Mouse (Mus musculus): Measurements from ENCODE around the gene Gm16223.

Gene Gm16223

DNA sequence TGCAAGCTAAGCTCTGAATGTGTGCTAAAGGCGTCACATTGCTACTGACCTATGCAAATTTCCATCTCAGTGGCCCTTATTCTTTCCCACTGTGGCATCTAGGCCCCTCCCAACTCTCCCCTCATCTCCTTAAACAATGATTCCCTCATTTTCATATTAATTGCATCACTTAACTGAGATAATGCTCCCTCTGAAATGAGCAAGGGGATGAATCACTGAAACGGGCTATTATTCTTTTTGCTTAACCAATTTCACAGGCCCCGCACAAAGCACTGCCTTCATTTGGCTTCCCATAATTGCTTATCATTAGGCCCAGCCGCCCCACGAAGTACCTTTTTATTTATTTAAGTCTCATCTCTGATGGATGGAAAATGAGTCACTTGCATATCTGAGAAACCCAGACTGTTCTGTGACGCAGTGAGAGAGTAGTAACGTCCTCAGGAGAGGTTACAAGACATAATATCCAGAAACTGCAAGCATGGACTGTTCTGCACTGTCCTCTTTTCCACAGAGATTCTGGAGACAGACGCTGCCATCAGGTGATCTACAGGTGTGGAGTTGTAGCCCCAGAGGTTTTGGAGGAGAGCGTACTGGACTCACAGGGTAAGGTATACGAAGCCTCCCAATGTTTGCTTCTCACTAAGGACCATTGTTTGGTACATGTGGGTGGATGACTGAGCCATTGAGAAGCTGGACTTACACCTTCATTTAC, at the start of gene Gm16223:
TSS of gene Gm16223 (plus strand) at position 485 of the 712 bp plus-strand sequence.
- DNase-seq (ENCODE audit: low spot score in 2 of 2), result no peak

DNA sequence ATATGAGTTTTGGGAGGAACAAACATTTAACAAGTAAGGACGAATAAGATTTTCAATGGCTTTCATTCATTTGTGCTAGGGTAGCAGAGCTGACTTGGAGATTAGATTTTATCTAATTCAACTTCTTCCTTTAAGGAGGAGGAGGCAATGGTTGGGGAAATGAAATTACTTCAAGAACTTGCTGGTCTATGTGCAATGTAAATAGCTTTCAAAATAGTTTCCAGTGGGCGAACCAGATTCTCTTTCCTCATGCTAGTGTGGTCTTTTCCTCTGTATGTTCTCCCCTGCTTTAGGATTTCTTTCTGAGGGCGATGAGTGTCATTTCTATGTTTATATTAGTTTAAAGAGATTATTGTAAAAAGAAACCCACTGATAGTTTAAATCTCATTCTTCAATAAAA, 45.7 kb upstream of the Gm16223 start:
- no peak for DNase-seq (ENCODE audit: low spot score in 2 of 2)

DNA sequence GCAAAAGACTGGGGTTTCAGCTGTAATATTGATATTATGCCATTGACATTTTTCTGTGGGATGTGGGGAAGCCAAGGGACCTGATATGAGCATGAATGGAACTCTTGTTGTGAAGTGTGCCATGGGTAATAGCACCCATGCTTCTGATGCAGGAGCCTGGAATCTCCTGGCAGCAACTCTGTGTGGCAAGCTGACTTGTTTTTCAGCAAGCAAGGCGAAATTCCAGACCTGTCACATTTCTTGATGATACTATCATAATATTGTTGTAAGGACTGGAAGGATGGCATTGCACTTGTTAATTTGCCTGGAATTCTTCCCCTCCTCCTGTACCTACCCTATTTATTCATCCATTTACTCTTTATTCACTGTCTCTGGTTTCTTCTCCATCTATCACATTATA, 44.2 kb upstream of the Gm16223 start:
- no peak for DNase-seq (ENCODE audit: low spot score in 2 of 2)

DNA sequence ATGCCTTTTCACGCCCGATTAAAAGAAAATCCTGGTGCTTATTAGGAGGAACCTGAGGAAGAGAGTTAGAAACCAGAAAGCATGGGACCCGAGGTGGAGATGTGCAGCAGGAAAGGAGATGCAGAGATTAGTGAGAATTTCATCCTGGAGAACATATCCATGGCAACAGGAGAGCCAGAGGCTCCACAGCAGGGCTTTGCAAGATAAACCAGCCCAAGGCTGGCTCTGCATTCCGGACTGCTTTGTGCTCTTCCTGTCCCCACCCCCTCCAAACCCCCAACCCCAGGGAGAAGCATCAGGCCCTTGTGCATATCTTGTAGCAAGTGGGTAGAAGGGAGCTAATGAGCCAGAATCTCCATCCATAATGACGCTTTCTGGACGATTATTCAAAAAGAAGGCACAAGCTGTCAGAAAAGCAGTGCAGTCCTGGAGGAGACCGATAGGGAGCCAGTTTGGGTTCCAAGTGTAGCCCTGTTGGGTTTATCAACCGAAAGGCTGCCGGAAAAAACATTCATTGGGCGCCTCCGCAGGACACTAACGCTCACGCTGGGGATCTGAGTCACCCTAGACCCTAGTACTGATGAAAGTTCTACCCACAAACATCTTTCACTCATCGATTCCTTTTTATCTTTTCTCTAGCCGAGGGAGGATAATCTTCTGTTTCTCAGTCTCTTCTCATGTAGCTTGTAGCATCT, 31.2 kb upstream of the Gm16223 start:
- no peak for DNase-seq (ENCODE audit: low spot score in 2 of 2)

DNA sequence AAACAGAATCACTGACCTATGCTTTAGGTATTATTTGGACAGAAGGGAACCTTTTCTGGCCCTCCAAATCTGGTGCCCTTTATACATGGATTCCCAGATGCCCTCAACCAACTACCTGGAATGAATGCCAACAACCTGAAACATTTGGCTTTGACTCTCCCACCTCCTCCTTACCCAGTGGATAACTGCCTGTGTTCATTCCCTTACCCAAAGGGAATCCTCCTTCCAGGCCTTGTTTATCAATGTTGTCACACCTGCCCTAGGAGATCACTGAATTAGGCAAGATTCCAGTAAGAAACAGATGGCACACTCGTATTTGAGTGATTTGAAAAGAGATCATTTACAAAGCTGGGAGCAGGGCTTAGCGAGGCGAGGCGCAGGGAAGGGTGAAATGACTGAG, 13.1 kb upstream of the Gm16223 start:
- DNase-seq (ENCODE audit: low spot score in 2 of 2), result no peak

DNA sequence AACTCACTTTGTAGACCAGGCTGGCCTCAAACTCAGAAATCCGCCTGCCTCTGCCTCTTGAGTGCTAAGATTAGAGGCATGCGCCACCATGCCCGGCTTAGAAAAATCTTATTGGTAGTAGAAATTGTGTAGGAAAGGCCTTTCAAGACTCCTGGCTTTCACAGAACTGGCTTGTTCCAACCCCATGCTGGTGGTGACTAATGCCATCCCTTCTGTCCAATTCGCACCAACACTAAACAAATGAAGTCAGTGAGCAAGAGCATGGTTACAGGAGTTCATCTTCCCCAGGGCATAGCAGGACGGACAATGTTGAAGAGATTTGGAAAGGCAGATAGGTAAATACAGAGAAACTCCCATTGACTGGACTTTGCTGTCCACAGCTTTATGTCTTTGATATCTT, 12.6 kb upstream of the Gm16223 start:
- no peak for DNase-seq (ENCODE audit: low spot score in 2 of 2)

DNA sequence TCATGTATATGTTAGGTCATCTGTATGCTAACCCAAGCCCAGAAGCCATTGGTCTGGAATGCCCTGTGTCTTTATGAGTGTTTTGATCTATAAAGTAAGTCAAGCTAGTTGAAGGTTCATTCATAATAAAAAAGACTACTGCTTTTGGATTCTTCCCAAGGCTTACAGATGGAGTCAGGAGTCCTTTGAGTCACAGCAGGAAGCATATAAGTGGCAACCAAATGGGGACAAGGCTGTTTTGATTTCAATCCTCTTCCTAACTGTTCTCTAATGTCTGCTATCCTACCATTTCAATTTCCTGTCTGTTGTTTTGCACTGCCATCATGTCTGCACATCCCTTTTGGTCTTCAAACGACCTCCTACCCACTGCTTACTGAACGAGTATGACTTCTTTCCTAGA, 2.7 kb upstream of the Gm16223 start:
- DNase-seq (ENCODE audit: low spot score in 2 of 2), result no peak

DNA sequence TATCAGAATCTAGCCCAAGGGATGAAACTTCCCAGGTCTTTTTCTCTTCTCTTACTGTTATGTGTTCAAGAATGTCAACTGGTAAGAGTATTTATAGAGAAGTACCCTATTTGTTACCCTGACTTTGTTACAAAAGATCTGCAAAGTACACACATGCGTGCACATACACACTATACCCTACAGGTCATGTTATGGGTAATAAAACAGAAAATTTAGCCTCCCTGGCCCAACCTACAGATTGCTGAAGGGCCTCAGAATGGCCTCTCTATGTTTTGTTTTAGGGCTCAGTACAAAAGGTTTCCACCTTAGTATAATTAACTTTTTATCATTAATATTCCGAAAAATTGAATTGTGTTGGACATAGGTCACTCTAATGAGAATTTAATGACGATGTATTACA, 685 bp upstream of the Gm16223 start:
- DNase-seq (ENCODE audit: low spot score in 2 of 2), result no peak

DNA sequence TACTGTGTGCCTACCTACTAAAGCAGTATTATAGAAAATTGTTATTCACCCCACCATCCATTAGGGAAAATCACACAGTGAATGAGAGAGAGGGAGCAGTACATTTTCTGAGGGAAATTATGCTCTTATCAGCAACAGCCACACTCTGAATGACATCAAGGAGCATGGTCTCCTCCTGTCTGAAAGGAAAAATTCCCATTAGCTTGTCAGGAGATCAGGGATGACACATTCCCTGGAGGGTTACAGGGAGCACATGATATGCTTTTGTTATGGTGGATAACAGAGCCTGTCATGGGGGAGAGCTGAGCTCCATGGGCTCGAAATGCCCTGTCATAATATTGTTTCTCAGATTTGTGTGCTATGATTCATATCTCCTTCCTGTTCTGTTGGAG, 424 bp downstream of the Gm16223 start:
- DNase-seq (ENCODE audit: low spot score in 2 of 2), result no peak

DNA sequence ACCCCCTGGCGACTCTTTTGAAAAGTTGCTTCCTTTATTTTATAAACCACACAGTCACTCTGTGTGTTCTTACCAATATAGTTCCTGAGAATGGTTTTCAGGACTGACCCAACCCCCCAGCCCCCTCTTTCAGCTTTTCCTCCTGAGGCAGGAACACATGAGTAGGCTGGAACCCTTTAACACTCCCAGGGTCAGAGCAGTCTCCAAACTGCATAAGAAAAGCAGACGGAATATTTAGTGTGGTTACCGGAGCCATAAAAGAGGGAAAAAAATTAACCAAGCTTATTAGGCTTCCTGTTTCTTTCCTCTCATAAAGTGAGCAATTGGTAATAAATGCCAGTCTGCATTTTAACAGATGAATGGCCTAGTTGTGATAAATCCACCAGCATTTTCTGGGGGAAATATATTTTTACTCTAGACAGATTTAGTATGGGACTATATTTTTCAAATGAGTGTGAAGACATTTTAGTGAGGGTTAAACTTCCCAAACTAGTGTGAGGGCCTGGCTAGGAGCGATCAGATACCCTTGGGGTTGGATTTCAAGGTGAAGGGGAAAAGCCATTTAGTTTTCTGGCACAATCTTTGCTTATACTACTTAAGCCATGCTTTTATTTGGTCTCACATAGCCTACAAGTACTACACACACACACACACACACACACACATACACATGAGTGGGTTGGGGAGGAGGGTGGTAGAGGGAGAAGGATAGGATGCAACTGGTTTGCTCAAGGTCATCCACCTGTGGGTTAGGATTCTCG, 49.0 kb downstream of the Gm16223 start:
- DNase-seq (ENCODE audit: low spot score in 2 of 2), result no peak

DNA sequence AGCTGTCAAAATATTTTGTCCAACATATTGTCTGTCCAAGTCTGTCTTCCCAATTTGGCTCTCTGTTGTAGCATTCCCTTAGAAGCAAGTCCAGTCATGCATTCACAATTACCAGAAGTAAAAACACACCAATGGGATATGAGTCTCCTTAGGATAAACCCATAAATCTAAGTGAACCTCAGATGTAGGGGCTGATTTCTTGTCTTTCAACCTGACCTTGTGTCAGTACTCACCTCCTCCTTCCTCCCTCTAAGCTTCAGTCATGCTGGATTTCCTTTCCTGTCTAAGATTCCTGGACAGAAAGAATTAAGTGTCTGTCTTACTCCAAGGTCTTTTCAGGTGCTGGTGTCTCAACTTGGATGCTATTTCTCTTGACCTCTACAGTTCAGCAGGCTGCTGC, 57.8 kb downstream of the Gm16223 start:
- DNase-seq (ENCODE audit: low spot score in 2 of 2), result no peak

DNA sequence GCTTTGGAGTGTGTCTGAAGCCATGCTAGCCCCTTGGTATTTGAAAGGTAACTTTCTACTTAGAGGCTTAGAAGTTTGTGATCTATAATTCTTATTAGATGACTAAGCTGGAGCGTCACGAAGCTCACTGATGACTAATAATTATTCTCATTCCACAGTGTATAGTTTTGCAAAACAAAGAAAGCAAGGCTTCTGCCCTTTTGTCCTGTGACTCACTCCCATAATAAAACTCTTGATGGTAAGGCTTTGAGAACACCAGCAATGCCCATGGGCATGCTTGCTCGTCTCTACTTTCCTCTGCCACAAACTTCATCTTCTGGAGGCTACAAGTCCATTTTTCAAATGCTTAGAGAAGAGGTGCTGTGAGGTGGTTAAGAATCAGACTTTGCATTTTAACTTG, 87.9 kb downstream of the Gm16223 start:
- no peak for DNase-seq (ENCODE audit: low spot score in 2 of 2)

DNA sequence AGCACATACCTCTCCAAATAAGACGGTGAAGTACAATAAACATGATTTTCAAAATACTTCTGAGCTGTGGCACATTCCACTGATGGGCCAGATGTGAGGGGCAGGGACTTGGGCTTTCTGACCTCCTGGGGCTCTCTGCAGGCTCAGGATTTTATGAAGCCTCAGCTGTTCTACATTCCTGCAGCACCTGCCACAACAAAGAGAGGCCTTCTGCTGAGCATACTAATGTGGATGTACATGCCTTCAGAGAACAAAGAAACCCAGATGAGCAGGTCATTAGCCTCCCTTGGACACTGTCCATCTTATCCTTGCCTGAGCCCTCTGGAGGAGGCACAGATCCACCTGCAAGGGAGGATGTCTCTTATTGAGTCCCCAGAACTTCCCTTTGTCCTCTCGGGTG, 97.0 kb downstream of the Gm16223 start:
- no peak for DNase-seq (ENCODE audit: low spot score in 2 of 2)

DNA sequence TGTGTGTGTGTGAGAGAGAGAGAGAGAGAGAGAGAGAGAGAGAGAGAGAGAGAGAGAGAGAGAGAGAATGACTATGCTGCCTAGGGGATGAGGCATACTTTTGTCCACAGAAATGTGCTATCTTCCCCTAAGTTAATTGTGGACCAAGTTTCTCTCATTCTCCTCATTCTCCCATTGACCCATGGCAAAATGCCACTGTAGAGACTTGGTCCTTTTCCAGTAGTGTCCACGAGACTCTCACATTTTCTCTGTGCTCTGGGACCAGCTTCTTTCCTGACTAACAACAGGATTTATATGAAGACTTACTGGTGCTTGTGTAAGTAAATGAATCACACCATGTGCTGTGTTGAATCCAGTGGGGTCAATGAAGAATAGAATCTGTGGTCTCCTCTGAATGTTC, 98.6 kb downstream of the Gm16223 start:
- no peak for DNase-seq (ENCODE audit: low spot score in 2 of 2)

DNA sequence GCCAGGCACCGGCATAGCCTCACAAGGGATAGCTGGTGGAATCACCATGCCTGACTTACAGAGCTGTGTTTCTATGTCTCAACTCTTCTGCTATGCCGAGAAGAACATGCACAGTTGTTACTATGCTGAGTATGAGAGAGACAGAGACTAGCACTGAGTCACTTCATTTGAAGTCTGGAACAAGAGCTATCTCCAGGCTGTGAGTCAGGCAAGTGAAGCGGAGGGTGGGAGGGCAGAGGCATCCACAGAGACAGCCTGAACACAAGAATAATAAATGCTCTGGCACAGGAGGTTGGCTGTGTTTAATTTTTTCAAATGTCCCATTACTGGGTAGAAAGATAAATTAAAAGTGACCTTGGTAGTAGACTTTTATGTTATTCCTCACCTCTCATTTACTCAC, 100.3 kb downstream of the Gm16223 start:
- DNase-seq (ENCODE audit: low spot score in 2 of 2), result no peak

DNA sequence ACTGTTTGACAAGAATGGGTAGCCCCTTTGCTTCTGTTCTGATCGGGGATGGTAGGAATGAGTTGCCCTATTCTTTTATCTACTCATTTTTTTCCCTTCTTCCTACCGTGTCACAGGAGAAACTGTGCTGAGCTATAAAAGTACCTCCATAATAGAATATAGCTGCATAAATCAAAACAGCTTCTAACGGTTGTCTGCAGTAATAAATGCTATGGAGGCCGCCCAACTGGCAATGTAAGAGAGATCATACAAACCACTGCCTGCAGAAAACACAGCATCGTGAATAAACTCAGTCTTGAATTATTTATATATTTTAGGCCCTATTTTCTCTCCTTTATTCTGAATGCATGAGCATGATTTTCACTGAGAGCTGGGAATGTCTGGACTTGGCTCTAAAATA, 101.0 kb downstream of the Gm16223 start:
- no peak for DNase-seq (ENCODE audit: low spot score in 2 of 2)

DNA sequence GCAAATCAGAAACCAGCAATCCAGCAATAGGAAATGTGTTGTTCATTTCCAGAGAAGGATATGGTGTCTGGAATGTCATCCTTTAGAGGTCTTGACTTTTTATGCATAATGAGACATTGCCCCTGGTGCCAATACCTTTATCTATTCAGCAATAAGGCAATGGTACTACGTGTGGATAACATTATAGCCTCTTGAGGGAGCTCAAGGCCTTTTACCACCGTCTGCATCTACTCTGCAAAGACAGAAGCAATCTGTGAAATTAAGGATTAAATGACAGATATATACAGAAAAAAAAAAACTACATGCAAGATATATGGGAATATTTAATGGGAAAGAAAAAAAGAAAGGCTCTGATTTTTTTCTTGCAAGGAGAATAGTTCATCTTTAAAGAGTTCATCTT, 106.3 kb downstream of the Gm16223 start:
- DNase-seq (ENCODE audit: low spot score in 2 of 2), result no peak

DNA sequence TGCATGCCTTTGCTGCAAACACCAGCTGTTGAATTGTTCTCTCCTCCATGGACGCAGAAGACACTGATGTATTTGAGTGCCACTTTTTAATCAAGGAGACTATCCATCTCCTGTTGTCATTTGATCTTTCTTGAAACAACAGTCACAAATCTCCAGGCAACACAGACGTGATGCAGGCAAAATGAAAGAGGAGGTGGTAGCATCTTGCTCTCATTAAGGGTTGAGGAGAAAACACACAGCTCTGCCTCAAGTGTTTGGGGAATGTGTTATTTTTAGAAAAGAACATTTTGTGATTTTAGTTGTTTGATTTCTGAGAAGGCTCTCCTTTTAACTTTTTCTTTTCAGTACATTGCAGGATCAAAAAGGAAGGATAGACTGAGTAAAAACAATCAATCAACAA, 107.7 kb downstream of the Gm16223 start:
- no peak for DNase-seq (ENCODE audit: low spot score in 2 of 2)

DNA sequence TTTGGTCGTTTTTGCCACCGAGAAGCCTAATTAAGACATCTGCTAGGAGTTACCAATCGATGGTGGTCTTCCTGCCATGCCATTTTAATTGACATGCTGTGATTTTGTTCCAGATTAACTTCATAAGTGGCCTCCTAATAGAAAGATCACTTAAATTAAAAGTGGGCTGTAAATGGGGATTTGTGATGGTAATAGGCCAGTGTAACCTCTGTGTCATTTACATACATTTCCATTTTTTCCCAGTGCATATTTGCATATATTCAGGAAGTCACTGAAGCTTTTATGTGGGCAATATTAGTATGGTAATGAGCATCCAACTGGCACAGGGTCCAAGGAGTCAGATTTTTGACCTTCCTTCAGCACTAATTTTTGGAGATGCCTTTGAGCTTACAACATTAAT, 130.7 kb downstream of the Gm16223 start:
- DNase-seq (ENCODE audit: low spot score in 2 of 2), result no peak

DNA sequence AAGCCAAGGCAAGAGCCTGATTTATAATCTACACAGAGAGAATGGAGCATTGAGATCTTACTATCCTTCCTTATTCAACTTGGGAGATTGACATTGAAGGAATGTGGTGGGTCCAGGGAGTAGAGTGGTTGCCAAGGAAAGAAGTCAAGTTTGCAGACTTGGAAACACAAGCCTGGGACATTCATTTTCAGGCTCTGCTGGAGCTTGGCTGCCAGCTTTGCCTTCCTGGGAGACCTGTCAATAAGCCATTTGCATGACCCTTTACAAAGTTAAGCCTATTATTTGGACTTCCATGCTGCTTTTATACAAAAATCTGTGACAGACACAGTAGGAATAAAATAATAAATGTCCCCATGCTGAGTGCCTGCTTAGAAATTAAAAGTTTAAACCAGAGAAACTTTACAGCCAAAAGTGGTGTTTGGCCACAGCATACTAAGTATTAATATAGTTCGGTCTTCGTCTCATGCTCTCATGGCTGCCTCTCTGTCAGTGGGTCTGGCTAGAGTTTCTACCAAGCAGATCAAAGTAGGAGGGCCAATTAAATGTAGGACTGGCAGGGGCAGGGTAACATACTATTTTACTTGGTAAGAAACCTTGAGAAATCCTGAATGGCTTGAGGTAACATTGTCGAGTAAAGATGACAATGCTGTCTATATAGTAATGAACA, 139.8 kb downstream of the Gm16223 start:
- no peak for DNase-seq (ENCODE audit: low spot score in 2 of 2)

DNA sequence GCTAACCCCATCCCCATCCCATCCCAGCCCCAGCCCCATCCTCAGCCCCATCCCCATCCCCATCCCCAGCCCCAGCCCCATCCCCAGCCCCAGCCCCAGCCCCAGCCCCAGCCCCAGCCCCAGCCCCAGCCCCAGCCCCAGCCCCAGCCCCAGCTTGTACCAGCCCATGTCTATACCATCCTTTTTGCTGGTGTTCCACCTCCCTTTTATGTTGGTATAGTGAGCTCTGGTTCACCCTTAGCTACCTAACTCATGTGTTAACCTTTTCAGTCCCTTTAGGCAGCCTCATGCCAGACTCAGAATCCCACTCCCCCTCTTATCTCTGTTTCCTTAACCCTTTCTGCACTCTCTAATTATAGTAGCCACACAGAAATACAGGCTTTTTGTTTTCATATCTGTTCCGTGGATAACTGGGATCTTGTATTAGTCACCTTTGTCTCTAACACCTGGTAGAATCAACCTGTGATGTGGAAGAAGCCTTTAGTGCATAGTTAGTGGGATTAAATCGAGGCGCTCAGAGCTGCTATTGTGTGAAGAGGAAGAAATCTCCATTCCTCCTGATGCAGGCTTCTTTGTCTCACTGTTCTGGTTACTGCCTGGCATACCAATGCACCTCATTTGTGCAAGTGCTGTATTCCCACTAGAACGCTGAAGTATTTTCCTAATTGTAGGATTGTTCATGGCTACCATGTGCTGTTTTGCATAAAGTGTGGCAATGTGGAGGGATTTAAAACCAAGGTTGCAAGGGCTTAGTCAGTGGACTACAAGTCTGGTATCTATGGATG, 144.0 kb downstream of the Gm16223 start:
- DNase-seq (ENCODE audit: low spot score in 2 of 2), result no peak

DNA sequence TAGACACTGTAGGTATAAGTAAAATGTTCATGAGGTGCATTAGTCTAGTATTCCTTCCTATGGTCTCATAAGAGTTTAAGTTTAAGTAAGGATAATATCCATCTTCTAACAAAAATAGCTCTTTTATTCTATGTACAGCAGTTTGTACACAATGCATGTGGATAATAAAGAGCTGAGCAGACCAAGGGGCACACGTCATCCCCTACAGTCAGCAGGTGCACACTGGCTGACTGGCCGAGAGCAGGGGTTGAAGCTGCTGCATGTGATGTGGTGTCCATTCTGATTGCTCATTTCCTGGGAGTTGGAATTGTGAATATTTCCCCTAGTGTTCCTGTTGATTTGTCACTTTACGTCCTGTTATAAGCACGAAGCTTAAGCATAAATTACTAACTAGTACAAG, 144.6 kb downstream of the Gm16223 start:
- DNase-seq (ENCODE audit: low spot score in 2 of 2), result no peak

Data from urinary bladder, adult 18-20 months (tissue).